Comparison of ENCODE assay signal across 9 mouse cellular contexts in the genomic region with DNA sequence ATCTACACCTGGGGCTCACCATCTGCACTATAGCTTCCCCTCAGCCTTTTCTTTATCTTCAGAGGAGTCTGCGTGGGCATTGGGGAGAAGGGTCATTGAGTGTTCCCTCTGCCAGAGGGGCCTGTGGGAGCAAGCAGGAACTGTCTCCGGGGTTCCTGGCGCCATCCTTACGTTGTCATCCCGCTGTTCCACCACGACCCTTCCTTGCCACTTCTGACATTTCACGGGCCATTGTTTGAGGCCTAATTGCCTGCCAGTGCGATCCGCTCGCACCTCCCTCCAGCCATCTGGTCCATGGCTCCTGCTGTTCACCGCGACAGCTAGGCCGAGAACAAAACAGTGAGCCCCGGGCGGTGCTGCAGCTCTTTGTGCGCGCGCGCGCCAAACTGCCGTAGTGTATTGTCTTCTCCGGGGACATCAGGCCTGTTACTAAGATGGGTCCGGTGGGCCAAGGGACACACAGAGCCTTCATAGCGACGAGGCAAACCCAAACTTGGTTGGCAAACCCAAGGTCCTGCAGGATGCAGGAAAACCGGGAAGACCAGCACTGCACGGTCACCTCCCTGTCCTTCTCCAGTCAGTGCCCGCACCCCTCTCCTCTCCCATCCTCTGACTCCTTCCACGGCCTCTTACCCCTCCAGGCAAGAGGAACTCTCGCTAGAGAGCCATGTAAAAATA. TPM values are rescaled to one million over a fixed set of nuclear protein-coding genes. Genes with fewer than 3 reads are reported as not detected.
A peak's percentile ranks its signal among the peaks of the same experiment; 100 is the strongest.
DNase-seq lines count a peak whose midpoint lies in the region; ATAC-seq and TF ChIP-seq lines count a peak whose summit lies in the region.
"Had no signal": no experiment of that assay in that cellular context is flagged by ENCODE, and none has a peak within 500 bp of the region (broad histone marks: within the 10 kb centered on the region; RNA-seq: fewer than 3 reads in every experiment).

No protein-coding gene starts in this region.

- no peaks in the 10 kb centered on the region for H3K9me3 ChIP-seq in ES-Bruce4 (replicated peaks; ENCODE audit: control insufficient read depth, insufficient read depth, low read length, poor library complexity, severe bottlenecking)
- no peaks in the 10 kb centered on the region for H3K9me3 ChIP-seq in heart, embryonic 15.5 days (replicated peaks)
- no peaks in the 10 kb centered on the region for H3K9me3 ChIP-seq in stomach, embryonic 16.5 days (replicated peaks; ENCODE audit: control insufficient read depth, low read length)

- no peak for TF ChIP-seq POLR2A in ES-Bruce4 (IDR thresholded peaks at IDR 0.05; ENCODE audit: insufficient read depth, low read length)

- WGBS in heart, embryonic 15.5 days, result 5% methylated on average over 30 of the region's 30 CpGs
- 9% methylated on average over 30 of the region's 30 CpGs for WGBS in stomach, embryonic 16.5 days

- peak overlapping the region; percentile 14 for H3K27ac ChIP-seq in ES-Bruce4 (ENCODE audit: insufficient read depth, low read length)
- H3K27ac ChIP-seq in heart, embryonic 15.5 days, result peak overlapping the region; percentile 53
- 0 out of 2 replicates have a peak overlapping the region, but pooled peaks have one; percentile 9 for H3K27ac ChIP-seq in stomach, embryonic 16.5 days (ENCODE audit: low read length)

- H3K27me3 ChIP-seq in ES-Bruce4 (ENCODE audit: control insufficient read depth, insufficient read depth, low read length, poor library complexity, severe bottlenecking), result no peaks in the 10 kb centered on the region
- H3K27me3 ChIP-seq in heart, embryonic 15.5 days, result peaks cover 4% of the 10 kb centered on the region
- H3K27me3 ChIP-seq in stomach, embryonic 16.5 days (ENCODE audit: control insufficient read depth, insufficient read depth, low read length), result no peaks in the 10 kb centered on the region

- peaks cover 3% of the 10 kb centered on the region for H3K4me1 ChIP-seq in ES-Bruce4 (ENCODE audit: control insufficient read depth, insufficient read depth, low read length)
- H3K4me1 ChIP-seq in heart, embryonic 15.5 days (replicated peaks), result peaks cover 12% of the 10 kb centered on the region
- H3K4me1 ChIP-seq in stomach, embryonic 16.5 days (ENCODE audit: control insufficient read depth, insufficient read depth, low read length), result peaks cover 11% of the 10 kb centered on the region; the same call in 1 of the 2 replicates

- no peak for TF ChIP-seq CTCF in ES-Bruce4 (IDR thresholded peaks at IDR 0.05; ENCODE audit: low read depth, low read length)

- peak overlapping the region; percentile 63 for H3K4me3 ChIP-seq in ES-Bruce4 (ENCODE audit: low read depth, low read length)
- H3K4me3 ChIP-seq in heart, embryonic 15.5 days, result peak overlapping the region; percentile 43
- peak overlapping the region; percentile 43 for H3K4me3 ChIP-seq in stomach, embryonic 16.5 days (replicated peaks; ENCODE audit: low read length)

- peak; percentile 81 for TF ChIP-seq EP300 in ES-Bruce4 (IDR thresholded peaks at IDR 0.05; ENCODE audit: insufficient read depth, low read depth, low read length)

- 0 out of 2 replicates have a peak, but pooled peaks have one; percentile 25 for ATAC-seq in common myeloid progenitor, adult 5-6 weeks (replicated peaks; ENCODE audit: low read depth, poor library complexity, severe bottlenecking)
- ATAC-seq in heart, embryonic 15.5 days (replicated peaks; ENCODE audit: insufficient number of reproducible peaks, insufficient read depth, low FRiP score, low read depth), result peak; percentile 59
- ATAC-seq in stomach, embryonic 16.5 days (ENCODE audit: insufficient read depth, low FRiP score), result peak; percentile 34

- H3K4me2 ChIP-seq in heart, embryonic 15.5 days, result peak overlapping the region; percentile 77
- peak overlapping the region; percentile 70 for H3K4me2 ChIP-seq in stomach, embryonic 16.5 days (ENCODE audit: low read depth, low read length)

- DNase-seq in adrenal gland, adult 2 months, result peak; percentile 30
- no peak for DNase-seq in adrenal gland, postnatal 4 days (ENCODE audit: low spot score in 2 of 2)
- DNase-seq in layer of hippocampus, postnatal 10 days (ENCODE audit: low spot score in 2 of 2), result peak; percentile 63 to 75
- peak; percentile 30 to 49 for DNase-seq in lung, postnatal 4 days

- no peaks in the 10 kb centered on the region for H3K36me3 ChIP-seq in ES-Bruce4 (ENCODE audit: control insufficient read depth, insufficient read depth, low read length, poor library complexity, severe bottlenecking)
- H3K36me3 ChIP-seq in heart, embryonic 15.5 days, result no peaks in the 10 kb centered on the region
- no peaks in the 10 kb centered on the region for H3K36me3 ChIP-seq in stomach, embryonic 16.5 days (ENCODE audit: control insufficient read depth, insufficient read depth, low read length)

- peak overlapping the region; percentile 51 for H3K9ac ChIP-seq in ES-Bruce4 (ENCODE audit: low read depth, poor library complexity, severe bottlenecking)
- peak overlapping the region; percentile 59 for H3K9ac ChIP-seq in heart, embryonic 15.5 days
- peak overlapping the region; percentile 65 for H3K9ac ChIP-seq in stomach, embryonic 16.5 days (ENCODE audit: low read length)

RNA-seq across cellular contexts. Expression of gene 4931429L15Rik, which starts 8.9 kb away (rescaled TPM):
- total RNA-seq in adrenal gland, adult 2 months (2021), result not detected
- polyA plus RNA-seq in adrenal gland, adult 2 months (2012; rRNA removed), result not detected in 2 replicates
- not detected for total RNA-seq in adrenal gland, postnatal 4 days (2021)
- polyA plus RNA-seq in ES-Bruce4 (2011; ENCODE audit: insufficient read depth, insufficient read length, low read depth, missing spikeins), result not detected in 2 replicates
- total RNA-seq in common myeloid progenitor, adult 5-6 weeks (2017), result not detected in 2 replicates
- not detected in 2 replicates for polyA plus RNA-seq in heart, embryonic 15.5 days (2015; fragmentation: Nextera tagmentation; extraction: Ambion mirVana)
- total RNA-seq in layer of hippocampus, postnatal 10 days (2021), result not detected
- polyA plus RNA-seq in stomach, embryonic 16.5 days (2015; fragmentation: Nextera tagmentation; extraction: Ambion mirVana), result not detected in 2 replicates
- total RNA-seq: heart, adult 18-20 months had no signal

RNA-seq across cellular contexts. Expression of gene Bud13, which starts 45.9 kb away (rescaled TPM):
- 10 to 100 TPM; 11.6 to 15.0 TPM for total RNA-seq in adrenal gland, adult 2 months (2021)
- 7.3 and 7.4 TPM in 2 replicates for polyA plus RNA-seq in adrenal gland, adult 2 months (2012; rRNA removed)
- 10 to 100 TPM; 14.2 to 17.0 TPM for total RNA-seq in adrenal gland, postnatal 4 days (2021)
- 26.4 and 28.5 TPM in 2 replicates for polyA plus RNA-seq in ES-Bruce4 (2011; ENCODE audit: insufficient read depth, insufficient read length, low read depth, missing spikeins)
- total RNA-seq in common myeloid progenitor, adult 5-6 weeks (2017), result 12.1 and 16.4 TPM in 2 replicates
- polyA plus RNA-seq in heart, embryonic 15.5 days (2015; fragmentation: Nextera tagmentation; extraction: Ambion mirVana), result 11.5 and 14.6 TPM in 2 replicates
- 10 to 100 TPM in 1 of 2 experiments, 1 to 10 TPM in 1; 8.9 to 10.1 TPM for total RNA-seq in layer of hippocampus, postnatal 10 days (2021)
- polyA plus RNA-seq in stomach, embryonic 16.5 days (2015; fragmentation: Nextera tagmentation; extraction: Ambion mirVana), result 18.2 and 18.7 TPM in 2 replicates

RNA-seq across cellular contexts. Expression of gene Zpr1, which starts 55.8 kb away (rescaled TPM):
- total RNA-seq in adrenal gland, adult 2 months (2021), result 10 to 100 TPM; 38.1 to 84.6 TPM
- polyA plus RNA-seq in adrenal gland, adult 2 months (2012; rRNA removed), result 26.2 and 27.3 TPM in 2 replicates
- 10 to 100 TPM; 36.4 to 39.4 TPM for total RNA-seq in adrenal gland, postnatal 4 days (2021)
- polyA plus RNA-seq in ES-Bruce4 (2011; ENCODE audit: insufficient read depth, insufficient read length, low read depth, missing spikeins), result 69.0 and 69.1 TPM in 2 replicates
- total RNA-seq in common myeloid progenitor, adult 5-6 weeks (2017), result 50.0 and 51.2 TPM in 2 replicates
- 32.8 and 39.6 TPM in 2 replicates for polyA plus RNA-seq in heart, embryonic 15.5 days (2015; fragmentation: Nextera tagmentation; extraction: Ambion mirVana)
- 10 to 100 TPM; 39.1 to 39.3 TPM for total RNA-seq in layer of hippocampus, postnatal 10 days (2021)
- 48.5 and 51.8 TPM in 2 replicates for polyA plus RNA-seq in stomach, embryonic 16.5 days (2015; fragmentation: Nextera tagmentation; extraction: Ambion mirVana)

Comparison
In these comparisons a context has a peak if more than half of its experiments do, and no peak if none do; other contexts are left out.
1. DNase-seq: peak in adrenal gland, adult 2 months (single experiment), layer of hippocampus, postnatal 10 days (2 of 2) and lung, postnatal 4 days (2 of 2); none in adrenal gland, postnatal 4 days (0 of 2).
2. Peak in every context shown above with its lines, with median percentiles within 50 percentile points of each other: H3K27ac ChIP-seq, H3K4me3 ChIP-seq, H3K9ac ChIP-seq and ATAC-seq.